Mouse (Mus musculus) stomach, postnatal 0 days (tissue): ENCODE results near the gene Prss28. TPM values are rescaled to one million over a fixed set of nuclear protein-coding genes. Genes with fewer than 3 reads are reported as not detected.

Experiments used
- ATAC-seq: fragments of 200-750 bp; cut with Nextera tagmentation; 2 replicates; pipeline ENCODE4 v1.8.0; 2017; ENCODE audit not compliant: low FRiP score, low TSS enrichment
- DNase-seq: peaks from one replicate; pipeline ENCODE4 v3.0.0-alpha.2; 2016; ENCODE audit warnings: low spot score
- H3K27ac ChIP-seq: fragments of 300-500 bp; sonication (generic); replicated peaks from 2 replicates; pipeline ENCODE4 v1.5.1; 2014; ENCODE audit warnings: mild to moderate bottlenecking, control low read depth
- H3K27me3 ChIP-seq: fragments of 300-500 bp; sonication (generic); 2 replicates; pipeline ENCODE4 v1.6.1; 2014; ENCODE audit warnings: low read length; ENCODE audit not compliant: control insufficient read depth, insufficient read depth
- H3K36me3 ChIP-seq: fragments of 300-500 bp; sonication (generic); 2 replicates; pipeline ENCODE4 v1.6.1; 2014; ENCODE audit warnings: low read length, mixed read lengths; ENCODE audit not compliant: control insufficient read depth, insufficient read depth
- H3K4me1 ChIP-seq: fragments of 300-500 bp; sonication (generic); replicated peaks from 2 replicates; pipeline ENCODE4 v1.6.1; 2014; ENCODE audit warnings: antibody characterized with exemption; ENCODE audit not compliant: control insufficient read depth, insufficient read depth
- H3K4me2 ChIP-seq: fragments of 300-500 bp; sonication (generic); replicated peaks from 2 replicates; pipeline ENCODE4 v1.6.1; 2014; ENCODE audit warnings: low read depth, mild to moderate bottlenecking, control low read depth, moderate library complexity
- H3K4me3 ChIP-seq: fragments of 300-500 bp; sonication (generic); 2 replicates; pipeline ENCODE4 v1.5.1; 2014; ENCODE audit warnings: low read depth, low read length, control low read depth
- H3K9ac ChIP-seq: fragments of 300-500 bp; sonication (generic); 2 replicates; pipeline ENCODE4 v1.6.1; 2014; ENCODE audit warnings: mild to moderate bottlenecking, low read length, control low read depth, mixed read lengths
- H3K9me3 ChIP-seq: fragments of 300-500 bp; sonication (generic); 2 replicates; pipeline ENCODE4 v1.6.1; 2016; ENCODE audit warnings: low read length; ENCODE audit not compliant: control insufficient read depth
- CTCF ChIP-seq: IDR thresholded peaks from 2 replicates; pipeline ENCODE4 v1.5.1; 2016; ENCODE audit warnings: antibody characterized with exemption, low read depth, mild to moderate bottlenecking, moderate library complexity
- EP300 ChIP-seq: optimal IDR thresholded peaks from 2 replicates; pipeline ENCODE3; 2016; ENCODE audit warnings: antibody characterized with exemption
- WGBS: fragments of 180-500 bp; shearing (Covaris S2); extraction: QIAGEN DNeasy Blood & Tissue Kit; methylation state at CpG from one replicate; pipeline ENCODE4 v1.1.7; 2014; 5-methylcytosine and 5-hydroxymethylcytosine counted together
- polyA plus RNA-seq: library from polyadenylated mRNA; unstranded; fragments of >200 nt; fragmentation: Nextera tagmentation; extraction: Ambion mirVana; gene quantifications from 2 replicates; pipeline ENCODE4 v1.2.1, GENCODE M21; 2015

Prss28 gene
- polyA plus RNA-seq, 1 experiment from 2014 or later: not detected

DNA sequence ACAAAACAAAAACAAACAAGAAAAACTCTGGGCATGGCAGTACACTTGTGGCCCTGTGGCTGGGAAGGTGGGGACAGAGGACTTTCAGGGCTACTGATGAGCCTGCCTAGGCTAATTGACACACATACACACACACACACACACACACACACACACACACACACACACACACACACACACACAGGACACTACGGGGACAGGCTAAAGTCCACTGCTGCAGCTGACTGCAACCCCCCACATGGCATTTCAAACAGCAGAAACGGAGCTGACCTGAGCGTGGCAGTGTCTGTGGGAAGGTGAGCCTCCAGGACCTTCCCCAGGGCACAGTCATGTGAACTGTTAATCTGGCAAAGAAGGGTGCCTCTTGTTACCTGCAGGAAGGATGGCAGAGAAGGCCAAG lies 33.0 kb downstream of the Prss28 start:
- Histone ChIP-seq H3K4me2 (no peak overlapping the region), H3K4me1 (no peaks in the 10 kb centered on the region), H3K4me3 (no peak overlapping the region), H3K9ac (no peak overlapping the region), H3K27ac (no peak overlapping the region), H3K9me3 (no peaks in the 10 kb centered on the region), H3K27me3 (no peaks in the 10 kb centered on the region), H3K36me3 (no peaks in the 10 kb centered on the region)
- DNase-seq: no peak
- TF ChIP-seq CTCF (no peak), EP300 (no peak)
- no peak for ATAC-seq
- 39% methylated on average over 3 of the region's 3 CpGs for WGBS

DNA sequence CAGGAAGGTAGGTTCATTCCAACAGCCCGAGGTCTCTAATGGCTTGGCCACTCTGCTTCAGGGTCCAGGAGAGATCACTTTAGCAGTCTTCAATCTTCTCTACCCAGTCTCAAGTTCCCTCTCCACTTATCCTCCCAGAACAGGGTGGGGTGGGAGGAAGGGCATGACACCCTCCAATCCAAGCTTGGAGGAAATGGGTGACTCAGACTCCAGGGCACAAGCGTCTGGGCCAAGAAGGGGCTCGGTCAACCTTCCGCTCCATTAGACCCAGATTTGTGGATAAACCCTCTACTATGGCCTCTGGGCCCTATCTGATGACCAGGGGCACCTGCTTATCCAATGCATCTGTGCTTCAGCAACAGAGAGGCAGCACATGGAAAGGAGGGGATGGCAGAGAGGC lies 37.0 kb downstream of the Prss28 start, which contains the start of gene Tpsab1:
Tpsab1 (minus strand) TSS at position 101 of the 400 bp plus-strand sequence.
- ATAC-seq (no peak), DNase-seq (no peak)
- Histone ChIP-seq H3K4me2 (no peak within 1 kb of the TSS), H3K9me3 (no peaks in the 10 kb centered on the region), H3K4me1 (no peaks in the 10 kb centered on the region), H3K9ac (no peak within 1 kb of the TSS), H3K27ac (no peak within 1 kb of the TSS), H3K27me3 (no peaks in the 10 kb centered on the region), H3K4me3 (no peak within 1 kb of the TSS), H3K36me3 (no peaks in the 10 kb centered on the region)
- TF ChIP-seq CTCF (no peak), EP300 (no peak)
- WGBS: 73% methylated on average over 4 of the region's 4 CpGs

DNA sequence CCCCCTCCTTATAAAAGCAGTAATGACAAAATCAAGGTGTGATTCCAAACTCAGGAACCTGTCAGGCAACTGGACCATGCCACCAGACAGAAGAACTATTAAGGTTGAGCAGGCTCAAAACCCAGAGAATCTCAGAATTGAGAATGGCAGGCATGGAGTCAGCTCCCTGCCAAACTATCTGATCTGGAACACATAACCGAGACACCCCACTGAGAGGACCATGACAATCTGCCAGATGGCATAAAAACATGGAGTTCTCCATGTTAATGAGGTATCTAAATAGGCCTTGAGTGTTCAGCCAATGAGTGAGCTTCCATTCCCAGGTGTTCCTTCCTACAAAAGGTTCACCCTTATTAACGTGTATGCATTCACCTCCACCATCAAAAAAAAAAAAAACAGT lies 52.8 kb downstream of the Prss28 start:
- Histone ChIP-seq H3K4me2 (no peak overlapping the region), H3K36me3 (no peaks in the 10 kb centered on the region), H3K4me1 (no peaks in the 10 kb centered on the region), H3K9ac (no peak overlapping the region), H3K27me3 (no peaks in the 10 kb centered on the region), H3K4me3 (no peak overlapping the region), H3K9me3 (no peaks in the 10 kb centered on the region), H3K27ac (no peak overlapping the region)
- ATAC-seq (no peak), DNase-seq (no peak)
- WGBS: 75% methylated on average over 2 of the region's 2 CpGs
- TF ChIP-seq EP300: no peak

Other genes with a start within 250 kb of the Prss28 start
- gene Tmem204, start 225.1 kb upstream of the Prss28 start, polyA plus RNA-seq: 16.8 and 19.0 TPM in 2 replicates
- 12.2 and 13.7 TPM in 2 replicates for gene Telo2, start 192.7 kb upstream of the Prss28 start, polyA plus RNA-seq
- gene Ptx4, start 187.9 kb upstream of the Prss28 start, polyA plus RNA-seq: 0.30 and 0.33 TPM in 2 replicates
- gene Clcn7, start 175.3 kb upstream of the Prss28 start, polyA plus RNA-seq: 10.5 and 11.5 TPM in 2 replicates
- 0.80 and 0.84 TPM in 2 replicates for gene Ccdc154, start 146.2 kb upstream of the Prss28 start, polyA plus RNA-seq
- gene Gm38655, start 133.2 kb upstream of the Prss28 start, polyA plus RNA-seq: 5.8 and 6.0 TPM in 2 replicates
- gene BC003965, start 124.1 kb upstream of the Prss28 start, polyA plus RNA-seq: 23.1 and 23.6 TPM in 2 replicates
- 3.0 and 3.1 TPM in 2 replicates for gene Unkl, start 120.2 kb upstream of the Prss28 start, polyA plus RNA-seq
- 36.0 and 39.3 TPM in 2 replicates for gene Gnptg, start 68.5 kb upstream of the Prss28 start, polyA plus RNA-seq
- 31.3 and 33.7 TPM in 2 replicates for gene Tsr3, start 68.5 kb upstream of the Prss28 start, polyA plus RNA-seq
- 1.2 and 1.3 TPM in 2 replicates for gene Baiap3, start 52.3 kb upstream of the Prss28 start, polyA plus RNA-seq
- 308 and 318 TPM in 2 replicates for gene Ube2i, start 34.0 kb upstream of the Prss28 start, polyA plus RNA-seq
- gene Prss34, start 10.3 kb upstream of the Prss28 start, polyA plus RNA-seq: 0.50 and 0.52 TPM in 2 replicates
- not detected in 2 replicates for gene Prss29, start 10.0 kb downstream of the Prss28 start, polyA plus RNA-seq
- 0.62 and 0.75 TPM in 2 replicates for gene Tpsab1, start 36.9 kb downstream of the Prss28 start, polyA plus RNA-seq
- gene Tpsb2, start 57.7 kb downstream of the Prss28 start, polyA plus RNA-seq: 18.1 and 18.5 TPM in 2 replicates
- 0.16 and 0.27 TPM in 2 replicates for gene Tpsg1, start 60.6 kb downstream of the Prss28 start, polyA plus RNA-seq
- 1.5 and 1.7 TPM in 2 replicates for gene Cacna1h, start 125.1 kb downstream of the Prss28 start, polyA plus RNA-seq
- gene Tekt4, start 146.0 kb downstream of the Prss28 start, polyA plus RNA-seq: 0.06 TPM in 1 of 2 replicates, not detected in the other
- 0.06 and 0.16 TPM in 2 replicates for gene Sstr5, start 188.6 kb downstream of the Prss28 start, polyA plus RNA-seq